Mouse (Mus musculus) lung, embryonic 16.5 days (tissue): ENCODE data around the gene Thsd4. TPM values are rescaled to one million over a fixed set of nuclear protein-coding genes. Genes with fewer than 3 reads are reported as not detected.
A peak's percentile ranks its signal among the peaks of the same experiment; 100 is the strongest.

Source experiments
- ATAC-seq: fragments of 200-750 bp; cut with Nextera tagmentation; 2 replicates; pipeline ENCODE4 v1.8.0; 2017; ENCODE audit warnings: low read depth, mild to moderate bottlenecking, moderate library complexity
- H3K27ac ChIP-seq: fragments of 300-500 bp; sonication (generic); 2 replicates; pipeline ENCODE4 v1.5.1; 2014; ENCODE audit warnings: mild to moderate bottlenecking, control low read depth, low read length
- H3K27me3 ChIP-seq: fragments of 300-500 bp; sonication (generic); 2 replicates; pipeline ENCODE4 v1.6.1; 2014; ENCODE audit warnings: low read depth, low read length, mixed read lengths; ENCODE audit not compliant: control insufficient read depth, insufficient read depth
- H3K36me3 ChIP-seq: fragments of 300-500 bp; sonication (generic); 2 replicates; pipeline ENCODE4 v1.6.1; 2014; ENCODE audit warnings: low read length; ENCODE audit not compliant: control insufficient read depth, insufficient read depth
- H3K4me1 ChIP-seq: fragments of 300-500 bp; sonication (generic); replicated peaks from 2 replicates; pipeline ENCODE4 v1.6.1; 2014; ENCODE audit warnings: low read length, mixed read lengths; ENCODE audit not compliant: control insufficient read depth, insufficient read depth
- H3K4me2 ChIP-seq: fragments of 300-500 bp; sonication (generic); 2 replicates; pipeline ENCODE4 v1.6.1; 2014; ENCODE audit warnings: low read depth, low read length, control low read depth
- H3K4me3 ChIP-seq: fragments of 300-500 bp; sonication (generic); 2 replicates; pipeline ENCODE4 v1.5.1; 2014; ENCODE audit warnings: mild to moderate bottlenecking, low read length, control low read depth
- H3K9ac ChIP-seq: fragments of 300-500 bp; sonication (generic); 2 replicates; pipeline ENCODE4 v1.6.1; 2014; ENCODE audit warnings: low read length, control low read depth
- H3K9me3 ChIP-seq: fragments of 300-500 bp; sonication (generic); 2 replicates; pipeline ENCODE4 v1.6.1; 2016; ENCODE audit warnings: low read length; ENCODE audit not compliant: control insufficient read depth
- WGBS: fragments of 180-500 bp; shearing (Covaris S2); extraction: QIAGEN DNeasy Blood & Tissue Kit; methylation state at CpG from one replicate; pipeline ENCODE4 v1.1.7; 2014; 5-methylcytosine and 5-hydroxymethylcytosine counted together
- polyA plus RNA-seq: library from polyadenylated mRNA; unstranded; fragments of >200 nt; fragmentation: Nextera tagmentation; extraction: Ambion mirVana; gene quantifications from 2 replicates; pipeline ENCODE4 v1.2.1, GENCODE M21; 2015

Gene Thsd4
- polyA plus RNA-seq, 1 experiment from 2014 or later, result 6.4 TPM

GRCm38 (mm10) chr9:60310741-60311317 lies 211.0 kb downstream of the Thsd4 start:
- H3K4me3 ChIP-seq, result no peak overlapping the region
- H3K9ac ChIP-seq, result no peak overlapping the region
- H3K27ac ChIP-seq, result no peak overlapping the region
- no peak for ATAC-seq
- WGBS, result 61% methylated on average over 8 of the region's 8 CpGs
- H3K9me3 ChIP-seq, result no peaks in the 10 kb centered on the region
- peaks cover 29% of the 10 kb centered on the region for H3K4me1 ChIP-seq
- H3K36me3 ChIP-seq, result no peaks in the 10 kb centered on the region
- no peaks in the 10 kb centered on the region for H3K27me3 ChIP-seq
- no peak overlapping the region for H3K4me2 ChIP-seq

- Histone ChIP-seq H3K4me1 (peaks cover 29% of the 10 kb centered on the region), H3K36me3 (no peaks in the 10 kb centered on the region), H3K27ac (peak overlapping the region; percentile 37), H3K27me3 (no peaks in the 10 kb centered on the region), H3K9ac (no peak overlapping the region), H3K4me2 (no peak overlapping the region), H3K4me3 (no peak overlapping the region), H3K9me3 (no peaks in the 10 kb centered on the region)
- WGBS, result 53% methylated on average over 16 of the region's 16 CpGs
- no peak for ATAC-seq
Measured at GRCm38 (mm10) chr9:60309786-60310711, 211.8 kb downstream of the Thsd4 start.

- Histone ChIP-seq H3K36me3 (no peaks in the 10 kb centered on the region), H3K9me3 (no peaks in the 10 kb centered on the region), H3K27ac (no peak overlapping the region), H3K4me1 (peaks cover 29% of the 10 kb centered on the region), H3K4me3 (no peak overlapping the region), H3K4me2 (no peak overlapping the region), H3K27me3 (no peaks in the 10 kb centered on the region), H3K9ac (no peak overlapping the region)
- 43% methylated on average over 4 of the region's 4 CpGs for WGBS
- ATAC-seq, result no peak
Measured at GRCm38 (mm10) chr9:60308182-60308581, 213.7 kb downstream of the Thsd4 start.

- no peak for ATAC-seq
- 80% methylated on average over 5 of the region's 5 CpGs for WGBS
- H3K36me3 ChIP-seq, result no peaks in the 10 kb centered on the region
Measured at GRCm38 (mm10) chr9:60307469-60307868, 214.4 kb downstream of the Thsd4 start.

GRCm38 (mm10) chr9:60306241-60306640 lies 215.6 kb downstream of the Thsd4 start:
- Histone ChIP-seq H3K4me1 (peaks cover 19% of the 10 kb centered on the region), H3K36me3 (no peaks in the 10 kb centered on the region), H3K9ac (no peak overlapping the region), H3K4me2 (no peak overlapping the region), H3K27ac (no peak overlapping the region; the same call in 1 of the 2 replicates), H3K27me3 (no peaks in the 10 kb centered on the region), H3K9me3 (no peaks in the 10 kb centered on the region), H3K4me3 (no peak overlapping the region)
- no peak for ATAC-seq
- 62% methylated on average over 4 of the region's 4 CpGs for WGBS

More at GRCm38 (mm10) chr9:60307469-60307868, 214.4 kb downstream of the Thsd4 start:
- Histone ChIP-seq H3K4me2 (no peak overlapping the region), H3K4me3 (no peak overlapping the region), H3K9me3 (no peaks in the 10 kb centered on the region), H3K4me1 (peaks cover 29% of the 10 kb centered on the region), H3K27me3 (no peaks in the 10 kb centered on the region), H3K9ac (no peak overlapping the region), H3K27ac (no peak overlapping the region)

GRCm38 (mm10) chr9:60305204-60305840 lies 216.5 kb downstream of the Thsd4 start:
- no peak for ATAC-seq
- no peak overlapping the region for H3K27ac ChIP-seq
- no peak overlapping the region for H3K4me3 ChIP-seq
- no peak overlapping the region for H3K9ac ChIP-seq
- H3K4me1 ChIP-seq, result peaks cover 14% of the 10 kb centered on the region
- H3K9me3 ChIP-seq, result peaks cover 4% of the 10 kb centered on the region; the same call in 1 of the 2 replicates
- 89% methylated on average over 2 of the region's 2 CpGs for WGBS
- no peak overlapping the region for H3K4me2 ChIP-seq
- no peaks in the 10 kb centered on the region for H3K36me3 ChIP-seq
- H3K27me3 ChIP-seq, result no peaks in the 10 kb centered on the region

GRCm38 (mm10) chr9:60296276-60296675 lies 225.6 kb downstream of the Thsd4 start:
- Histone ChIP-seq H3K4me3 (no peak overlapping the region), H3K4me1 (no peaks in the 10 kb centered on the region), H3K9me3 (peaks cover 4% of the 10 kb centered on the region; the same call in 1 of the 2 replicates), H3K27me3 (no peaks in the 10 kb centered on the region), H3K9ac (no peak overlapping the region), H3K27ac (no peak overlapping the region), H3K36me3 (no peaks in the 10 kb centered on the region), H3K4me2 (no peak overlapping the region)
- ATAC-seq, result no peak
- 87% methylated on average over 2 of the region's 2 CpGs for WGBS

GRCm38 (mm10) chr9:60295199-60295598 lies 226.6 kb downstream of the Thsd4 start:
- H3K27ac ChIP-seq, result no peak overlapping the region
- H3K4me2 ChIP-seq, result no peak overlapping the region
- H3K36me3 ChIP-seq, result no peaks in the 10 kb centered on the region
- H3K27me3 ChIP-seq, result no peaks in the 10 kb centered on the region
- no peak for ATAC-seq
- H3K9ac ChIP-seq, result no peak overlapping the region
- H3K4me1 ChIP-seq, result no peaks in the 10 kb centered on the region
- H3K4me3 ChIP-seq, result no peak overlapping the region
- WGBS, result 64% methylated on average over 6 of the region's 6 CpGs
- H3K9me3 ChIP-seq, result no peaks in the 10 kb centered on the region

GRCm38 (mm10) chr9:60293129-60293528 lies 228.7 kb downstream of the Thsd4 start:
- Histone ChIP-seq H3K27me3 (no peaks in the 10 kb centered on the region), H3K9me3 (no peaks in the 10 kb centered on the region), H3K9ac (no peak overlapping the region), H3K4me3 (no peak overlapping the region), H3K36me3 (no peaks in the 10 kb centered on the region), H3K27ac (no peak overlapping the region), H3K4me2 (no peak overlapping the region), H3K4me1 (peaks cover 2% of the 10 kb centered on the region; the same call in 1 of the 2 replicates)
- WGBS, result 68% methylated on average over 6 of the region's 6 CpGs
- no peak for ATAC-seq
